Mouse (Mus musculus) forebrain, embryonic 11.5 days (tissue): ENCODE data around the gene Cldn1. TPM values are rescaled to one million over a fixed set of nuclear protein-coding genes. Genes with fewer than 3 reads are reported as not detected.

ENCODE experiments used
- ATAC-seq: fragments of 200-750 bp; cut with Nextera tagmentation; replicated peaks from 2 replicates; pipeline ENCODE4 v1.8.0; 2017; ENCODE audit warnings: moderate TSS enrichment; ENCODE audit not compliant: low FRiP score
- DNase-seq: peaks from one replicate; pipeline ENCODE4 v3.0.0-alpha.2; 2017; ENCODE audit warnings: low spot score
- H3K27ac ChIP-seq: fragments of 300-500 bp; sonication (generic); 2 replicates; pipeline ENCODE4 v1.5.1; 2014; ENCODE audit warnings: low read depth, low read length
- H3K27me3 ChIP-seq: fragments of 300-500 bp; sonication (generic); 2 replicates; pipeline ENCODE4 v1.6.1; 2014; ENCODE audit warnings: mild to moderate bottlenecking, low read length, mixed read lengths; ENCODE audit not compliant: control insufficient read depth, insufficient read depth
- H3K36me3 ChIP-seq: fragments of 300-500 bp; sonication (generic); 2 replicates; pipeline ENCODE4 v1.6.1; 2014; ENCODE audit warnings: mild to moderate bottlenecking, low read length, moderate library complexity, mixed read lengths; ENCODE audit not compliant: control insufficient read depth, insufficient read depth
- H3K4me1 ChIP-seq: fragments of 300-500 bp; sonication (generic); replicated peaks from 2 replicates; pipeline ENCODE4 v1.6.1; 2014; ENCODE audit warnings: low read length, mixed read lengths; ENCODE audit not compliant: control insufficient read depth, insufficient read depth
- H3K4me2 ChIP-seq: fragments of 300-500 bp; sonication (generic); 2 replicates; pipeline ENCODE4 v1.6.1; 2014; ENCODE audit warnings: low read depth, mild to moderate bottlenecking, low read length, moderate library complexity, mixed read lengths; ENCODE audit not compliant: severe bottlenecking
- H3K4me3 ChIP-seq: fragments of 300-500 bp; sonication (generic); 2 replicates; pipeline ENCODE4 v1.5.1; 2014; ENCODE audit warnings: low read depth, low read length
- H3K9ac ChIP-seq: fragments of 300-500 bp; sonication (generic); 2 replicates; pipeline ENCODE4 v1.6.1; 2014; ENCODE audit warnings: low read length
- H3K9me3 ChIP-seq: fragments of 300-500 bp; sonication (generic); 2 replicates; pipeline ENCODE4 v1.6.1; 2016; ENCODE audit warnings: low read length, mixed read lengths; ENCODE audit not compliant: control insufficient read depth
- WGBS: fragments of 180-500 bp; shearing (Covaris S2); extraction: QIAGEN DNeasy Blood & Tissue Kit; methylation state at CpG from one replicate; pipeline ENCODE4 v1.1.7; 2014; 5-methylcytosine and 5-hydroxymethylcytosine counted together
- polyA plus RNA-seq: library from polyadenylated mRNA; unstranded; fragments of >200 nt; fragmentation: Nextera tagmentation; extraction: Ambion mirVana; gene quantifications from 2 replicates; pipeline ENCODE4 v1.2.1, GENCODE M21; 2014

The Cldn1 gene
- 2.9 and 3.9 TPM in 2 replicates for polyA plus RNA-seq

- Histone ChIP-seq H3K27ac (no peak within 1 kb of the TSS), H3K4me1 (peaks cover 2% of the 10 kb centered on the region; the same call in 1 of the 2 replicates), H3K36me3 (no peaks in the 10 kb centered on the region), H3K4me3 (peak within 1 kb of the TSS; percentile 38), H3K4me2 (peak within 1 kb of the TSS; percentile 89), H3K9me3 (no peaks in the 10 kb centered on the region), H3K27me3 (no peaks in the 10 kb centered on the region; the same call in 1 of the 2 replicates), H3K9ac (peak within 1 kb of the TSS; percentile 57)
- WGBS = 4% methylated on average over 33 of the region's 33 CpGs
- peak; percentile 92 for ATAC-seq
- peak; percentile 93 for DNase-seq
Measured at GRCm38 (mm10) chr16:26371325-26372053, at the start of gene Cldn1. TSS of gene Cldn1 (minus strand) at chr16:26371841.

DNA sequence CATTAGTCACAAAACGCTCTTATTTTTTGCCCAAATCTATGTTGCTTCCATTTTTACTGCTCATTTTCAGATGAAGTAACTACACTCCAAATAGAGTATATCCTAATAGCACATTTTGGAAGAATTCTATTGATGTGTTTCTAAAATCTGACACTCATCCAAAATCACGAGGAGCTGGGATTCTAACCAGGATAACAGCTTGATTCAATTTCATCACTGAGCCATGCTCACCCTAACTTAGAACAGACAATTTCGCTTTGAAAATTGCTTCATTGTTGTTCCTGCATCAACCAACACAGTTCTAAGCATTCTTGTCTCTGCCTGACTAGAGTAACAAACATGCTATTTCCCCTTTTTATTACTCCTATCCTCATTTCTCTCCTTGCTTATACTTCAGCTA, 47.0 kb upstream of the Cldn1 start:
- H3K4me1 ChIP-seq = no peaks in the 10 kb centered on the region
- H3K4me3 ChIP-seq = no peak overlapping the region
- 77% methylated on average over 3 of the region's 3 CpGs for whole genome bisulfite sequencing
- ATAC-seq (no peak), DNase-seq (no peak)
- no peaks in the 10 kb centered on the region for H3K36me3 ChIP-seq
- H3K9ac ChIP-seq = no peak overlapping the region
- H3K9me3 ChIP-seq = no peaks in the 10 kb centered on the region
- no peak overlapping the region for H3K4me2 ChIP-seq
- no peaks in the 10 kb centered on the region for H3K27me3 ChIP-seq
- no peak overlapping the region for H3K27ac ChIP-seq

- H3K36me3 ChIP-seq = no peaks in the 10 kb centered on the region
- ATAC-seq = no peak
- H3K27me3 ChIP-seq = no peaks in the 10 kb centered on the region
- H3K27ac ChIP-seq = no peak overlapping the region
- WGBS = 69% methylated on average over 1 of the region's 1 CpGs
- H3K9ac ChIP-seq = no peak overlapping the region
- no peaks in the 10 kb centered on the region for H3K9me3 ChIP-seq
- H3K4me3 ChIP-seq = no peak overlapping the region
- H3K4me1 ChIP-seq = no peaks in the 10 kb centered on the region
- no peak overlapping the region for H3K4me2 ChIP-seq
- DNase-seq = no peak
Measured at GRCm38 (mm10) chr16:26404070-26404469, 32.4 kb upstream of the Cldn1 start.

DNA sequence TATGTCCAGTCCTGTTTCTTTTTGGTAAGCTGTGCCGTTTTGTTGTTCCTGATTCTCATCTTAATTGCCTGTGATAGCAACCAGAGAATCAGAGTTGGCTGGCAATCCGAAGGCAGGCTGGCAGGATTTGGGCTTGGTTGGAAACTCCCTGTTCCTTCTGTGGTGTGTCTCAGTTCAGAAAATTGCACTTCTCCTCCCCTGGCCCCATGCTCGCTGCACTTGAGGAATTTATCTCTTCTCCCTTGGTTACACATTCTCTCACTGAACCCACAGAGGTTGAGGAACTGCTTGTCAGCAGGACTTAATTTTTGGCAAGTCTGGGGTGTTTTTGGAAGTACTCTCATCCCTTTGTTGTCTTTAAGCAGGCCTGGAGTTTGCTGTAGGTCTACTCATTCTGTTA, 29.3 kb upstream of the Cldn1 start:
- no peaks in the 10 kb centered on the region for H3K36me3 ChIP-seq
- no peak overlapping the region for H3K27ac ChIP-seq
- ATAC-seq (no peak), DNase-seq (no peak)
- no peak overlapping the region for H3K4me3 ChIP-seq
- H3K4me1 ChIP-seq = no peaks in the 10 kb centered on the region
- no peak overlapping the region for H3K4me2 ChIP-seq
- H3K9ac ChIP-seq = no peak overlapping the region
- no peaks in the 10 kb centered on the region for H3K9me3 ChIP-seq
- 72% methylated on average over 3 of the region's 3 CpGs for WGBS
- no peaks in the 10 kb centered on the region for H3K27me3 ChIP-seq

DNA sequence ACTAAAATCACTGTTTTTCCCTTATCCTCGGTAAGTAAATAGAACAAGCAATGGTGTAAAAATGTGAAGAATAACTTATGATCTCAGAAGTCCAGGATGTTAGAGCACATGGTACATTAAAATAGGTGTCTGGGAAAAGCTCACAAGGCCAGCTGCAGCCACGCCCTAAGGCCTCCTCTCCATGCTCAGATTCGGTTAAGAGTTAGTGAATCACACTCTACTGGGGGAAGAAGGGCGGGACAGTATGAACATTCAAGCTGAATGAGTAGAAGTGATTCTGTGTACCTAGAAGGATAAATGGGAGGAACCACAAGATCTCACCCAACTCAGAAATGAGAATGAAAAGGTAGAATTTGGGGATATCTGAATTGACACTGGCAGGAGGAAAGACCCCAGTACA, 28.9 kb upstream of the Cldn1 start:
- Histone ChIP-seq H3K9ac (no peak overlapping the region), H3K36me3 (no peaks in the 10 kb centered on the region), H3K9me3 (no peaks in the 10 kb centered on the region), H3K4me1 (no peaks in the 10 kb centered on the region), H3K27me3 (no peaks in the 10 kb centered on the region), H3K27ac (no peak overlapping the region), H3K4me3 (no peak overlapping the region), H3K4me2 (no peak overlapping the region)
- no peak for ATAC-seq
- WGBS = 92% methylated on average over 4 of the region's 4 CpGs
- no peak for DNase-seq

- 85% methylated on average over 4 of the region's 4 CpGs for WGBS
- H3K4me3 ChIP-seq = no peak overlapping the region
- no peak overlapping the region for H3K27ac ChIP-seq
- no peaks in the 10 kb centered on the region for H3K36me3 ChIP-seq
- H3K4me2 ChIP-seq = no peak overlapping the region
- ATAC-seq (no peak), DNase-seq (no peak)
- H3K4me1 ChIP-seq = no peaks in the 10 kb centered on the region
- no peak overlapping the region for H3K9ac ChIP-seq
- H3K9me3 ChIP-seq = no peaks in the 10 kb centered on the region
- no peaks in the 10 kb centered on the region for H3K27me3 ChIP-seq
Measured at GRCm38 (mm10) chr16:26390936-26391335, 19.3 kb upstream of the Cldn1 start.

DNA sequence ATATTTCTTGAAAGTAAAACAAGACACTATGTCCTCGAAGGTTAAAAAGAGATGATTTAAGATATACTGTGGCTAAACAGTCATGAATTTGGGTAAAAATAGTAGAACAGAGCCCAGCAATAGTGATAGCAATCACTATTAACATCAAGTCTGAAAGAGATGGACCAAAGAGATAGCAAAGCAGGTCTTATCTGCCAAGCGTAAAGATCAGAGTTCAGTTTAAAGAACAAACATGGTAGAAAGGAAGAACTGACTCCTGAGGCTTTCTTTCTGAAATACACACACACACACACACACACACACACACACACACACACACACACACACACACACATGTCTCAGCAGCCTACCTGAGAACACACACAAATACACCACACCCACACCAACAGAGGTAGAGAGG, 14.5 kb upstream of the Cldn1 start:
- Histone ChIP-seq H3K9me3 (no peaks in the 10 kb centered on the region), H3K36me3 (no peaks in the 10 kb centered on the region), H3K4me1 (no peaks in the 10 kb centered on the region), H3K27ac (no peak overlapping the region), H3K4me2 (no peak overlapping the region), H3K4me3 (no peak overlapping the region), H3K27me3 (no peaks in the 10 kb centered on the region), H3K9ac (no peak overlapping the region)
- no peak for DNase-seq
- 91% methylated on average over 2 of the region's 2 CpGs for WGBS
- no peak for ATAC-seq

DNA sequence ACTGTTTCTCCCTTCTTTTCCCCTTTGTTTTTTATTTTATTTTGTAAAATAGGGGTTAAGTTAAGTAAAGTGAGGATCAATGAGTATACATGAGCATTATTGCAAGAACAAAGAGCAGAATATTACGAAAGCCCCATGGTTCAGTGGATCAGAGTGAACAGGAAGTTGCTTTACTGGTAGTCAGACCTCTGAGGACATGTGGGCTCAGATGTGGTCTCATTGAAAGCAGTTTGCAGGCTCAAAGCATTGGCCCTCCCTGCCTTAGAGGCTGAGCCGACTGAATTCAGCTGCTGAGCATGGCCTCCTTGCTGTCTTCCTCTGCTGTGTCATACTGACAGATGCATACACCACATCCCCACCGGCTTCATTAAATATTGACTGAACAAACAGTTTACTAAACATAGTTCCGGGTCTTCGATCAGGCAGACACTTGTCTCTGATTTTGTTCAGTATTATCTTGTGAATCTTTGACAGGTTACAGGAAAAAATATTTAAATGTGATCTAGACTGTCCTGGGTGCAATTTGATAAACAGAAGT, 12.5 kb upstream of the Cldn1 start:
- DNase-seq = no peak
- Histone ChIP-seq H3K4me3 (no peak overlapping the region), H3K9ac (no peak overlapping the region), H3K4me2 (no peak overlapping the region), H3K9me3 (no peaks in the 10 kb centered on the region), H3K27me3 (no peaks in the 10 kb centered on the region), H3K27ac (no peak overlapping the region), H3K36me3 (no peaks in the 10 kb centered on the region), H3K4me1 (no peaks in the 10 kb centered on the region)
- no peak for ATAC-seq
- WGBS = 89% methylated on average over 5 of the region's 5 CpGs

DNA sequence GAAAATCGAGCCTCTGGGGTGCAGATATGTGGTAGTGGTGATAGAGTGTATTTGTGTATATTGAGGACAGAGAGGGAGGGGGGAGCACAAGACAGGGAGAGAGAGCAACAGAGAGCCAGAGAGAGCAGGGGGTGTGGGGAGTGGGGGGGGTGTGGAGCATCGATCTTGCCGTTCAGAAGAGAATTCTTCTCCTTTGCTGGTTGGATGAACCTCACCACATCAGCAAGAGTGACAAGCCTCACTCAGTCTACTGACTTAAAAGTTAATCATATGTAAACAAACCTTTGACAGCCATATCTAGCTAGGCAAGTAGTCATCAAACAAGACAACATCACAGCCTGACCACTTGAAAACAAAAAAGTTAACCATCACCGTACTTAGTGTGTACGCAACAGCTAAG, 5.5 kb upstream of the Cldn1 start:
- H3K27ac ChIP-seq = no peak overlapping the region
- H3K9ac ChIP-seq = no peak overlapping the region
- H3K27me3 ChIP-seq = no peaks in the 10 kb centered on the region
- no peaks in the 10 kb centered on the region for H3K4me1 ChIP-seq
- no peak overlapping the region for H3K4me2 ChIP-seq
- ATAC-seq = no peak
- whole genome bisulfite sequencing = 89% methylated on average over 5 of the region's 5 CpGs
- H3K4me3 ChIP-seq = no peak overlapping the region
- no peaks in the 10 kb centered on the region for H3K36me3 ChIP-seq
- H3K9me3 ChIP-seq = no peaks in the 10 kb centered on the region
- no peak for DNase-seq
